Mouse (Mus musculus) midbrain, postnatal 0 days (tissue): ENCODE results near the gene D630036H23Rik. TPM values are rescaled to one million over a fixed set of nuclear protein-coding genes. Genes with fewer than 3 reads are reported as not detected.
"Not testable (repeated sequence)": the region's sequence is repeated elsewhere in the genome, so short reads cannot be mapped to it uniquely, and the experiment has no call there.

ENCODE experiments used
- ATAC-seq: fragments of 200-750 bp; cut with Nextera tagmentation; 2 replicates; pipeline ENCODE4 v1.8.0; 2017; ENCODE audit warnings: moderate number of reproducible peaks, mild to moderate bottlenecking, moderate TSS enrichment, moderate library complexity; ENCODE audit not compliant: low FRiP score
- DNase-seq: peaks from one replicate; pipeline ENCODE4 v3.0.0-alpha.2; 2015; ENCODE audit warnings: low spot score
- H3K27ac ChIP-seq: fragments of 300-500 bp; sonication (generic); 2 replicates; pipeline ENCODE4 v1.5.1; 2014; ENCODE audit warnings: low read depth, mild to moderate bottlenecking, low read length, mixed read lengths
- H3K27me3 ChIP-seq: fragments of 300-500 bp; sonication (generic); 2 replicates; pipeline ENCODE4 v1.6.1; 2014; ENCODE audit warnings: low read length, control low read depth, mixed read lengths; ENCODE audit not compliant: insufficient read depth
- H3K36me3 ChIP-seq: fragments of 300-500 bp; sonication (generic); 2 replicates; pipeline ENCODE4 v1.6.1; 2014; ENCODE audit warnings: low read length, control low read depth, mixed read lengths; ENCODE audit not compliant: insufficient read depth
- H3K4me1 ChIP-seq: fragments of 300-500 bp; sonication (generic); 2 replicates; pipeline ENCODE4 v1.6.1; 2014; ENCODE audit warnings: mild to moderate bottlenecking, control low read depth, antibody characterized with exemption, low read length, mixed read lengths; ENCODE audit not compliant: insufficient read depth
- H3K4me2 ChIP-seq: fragments of 300-500 bp; sonication (generic); 2 replicates; pipeline ENCODE4 v1.6.1; 2014; ENCODE audit warnings: low read depth, mild to moderate bottlenecking, low read length, mixed read lengths; ENCODE audit not compliant: poor library complexity, severe bottlenecking
- H3K4me3 ChIP-seq: fragments of 300-500 bp; sonication (generic); 2 replicates; pipeline ENCODE4 v1.5.1; 2014; ENCODE audit warnings: low read depth, mild to moderate bottlenecking, low read length, moderate library complexity
- H3K9ac ChIP-seq: fragments of 300-500 bp; sonication (generic); replicated peaks from 2 replicates; pipeline ENCODE4 v1.6.1; 2014; ENCODE audit warnings: mild to moderate bottlenecking, low read length, moderate library complexity, mixed read lengths; ENCODE audit not compliant: poor library complexity, severe bottlenecking
- H3K9me3 ChIP-seq: fragments of 300-500 bp; sonication (generic); 2 replicates; pipeline ENCODE4 v1.6.1; 2016; ENCODE audit warnings: low read length, control low read depth
- CTCF ChIP-seq: IDR thresholded peaks from 2 replicates; pipeline ENCODE4 v1.5.1; 2016; ENCODE audit warnings: antibody characterized with exemption, mild to moderate bottlenecking
- WGBS: fragments of 180-500 bp; shearing (Covaris S2); extraction: QIAGEN DNeasy Blood & Tissue Kit; methylation state at CpG from one replicate; pipeline ENCODE4 v1.1.7; 2014; 5-methylcytosine and 5-hydroxymethylcytosine counted together
- polyA plus RNA-seq: library from polyadenylated mRNA; unstranded; fragments of >200 nt; fragmentation: Nextera tagmentation; extraction: Ambion mirVana; gene quantifications from 2 replicates; pipeline ENCODE4 v1.2.1, GENCODE M21; 2015
- total RNA-seq: library from RNA; depleted of rRNA; stranded (reverse); fragments of >200 nt; gene quantifications from 2 replicates; pipeline ENCODE4 v1.2.3, GENCODE M21; 2014

D630036H23Rik gene
- total and polyA plus RNA-seq, 2 experiments from 2014 or later: 1.4 to 3.1 TPM

GRCm38 (mm10) chr12:36386991-36387390 lies 5.0 kb upstream of the D630036H23Rik start:
- TF ChIP-seq CTCF: no peak
- DNase-seq (no peak), ATAC-seq (no peak)
- Histone ChIP-seq H3K27me3 (no peaks in the 10 kb centered on the region), H3K4me2 (no peak overlapping the region), H3K4me1 (0 out of 2 replicates have a peak, but pooled peaks cover 4% of the 10 kb centered on the region), H3K27ac (no peak overlapping the region), H3K36me3 (no peaks in the 10 kb centered on the region), H3K4me3 (no peak overlapping the region), H3K9me3 (no peaks in the 10 kb centered on the region), H3K9ac (no peak overlapping the region)
- 92% methylated on average over 4 of the region's 4 CpGs for WGBS

DNA sequence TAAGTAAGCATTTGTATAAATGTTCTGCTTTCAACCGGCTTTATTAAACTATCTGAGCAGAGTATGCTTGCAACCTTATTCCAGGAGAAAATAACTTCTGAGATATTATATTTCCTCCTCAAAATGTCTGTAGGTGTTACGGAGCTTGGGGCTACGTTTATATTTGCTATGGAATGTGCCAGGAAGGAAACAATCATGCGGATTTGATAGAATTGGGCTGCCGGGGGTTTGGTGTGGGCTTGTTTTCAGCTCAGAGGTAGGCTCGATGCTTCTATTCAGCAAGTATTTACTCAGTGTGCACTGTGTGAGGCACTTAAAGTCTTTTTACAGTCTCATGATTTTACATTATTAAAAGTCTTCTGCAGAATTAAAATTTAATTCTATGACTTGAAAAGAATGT lies 3.4 kb upstream of the D630036H23Rik start:
- H3K9ac ChIP-seq: no peak overlapping the region
- TF ChIP-seq CTCF: no peak
- whole genome bisulfite sequencing: 66% methylated on average over 6 of the region's 6 CpGs
- no peaks in the 10 kb centered on the region for H3K9me3 ChIP-seq
- ATAC-seq: no peak
- H3K27me3 ChIP-seq: no peaks in the 10 kb centered on the region
- H3K4me3 ChIP-seq: no peak overlapping the region
- no peaks in the 10 kb centered on the region for H3K36me3 ChIP-seq
- no peak overlapping the region for H3K4me2 ChIP-seq
- DNase-seq: no peak
- no peak overlapping the region for H3K27ac ChIP-seq
- H3K4me1 ChIP-seq: 0 out of 2 replicates have a peak, but pooled peaks cover 4% of the 10 kb centered on the region

DNA sequence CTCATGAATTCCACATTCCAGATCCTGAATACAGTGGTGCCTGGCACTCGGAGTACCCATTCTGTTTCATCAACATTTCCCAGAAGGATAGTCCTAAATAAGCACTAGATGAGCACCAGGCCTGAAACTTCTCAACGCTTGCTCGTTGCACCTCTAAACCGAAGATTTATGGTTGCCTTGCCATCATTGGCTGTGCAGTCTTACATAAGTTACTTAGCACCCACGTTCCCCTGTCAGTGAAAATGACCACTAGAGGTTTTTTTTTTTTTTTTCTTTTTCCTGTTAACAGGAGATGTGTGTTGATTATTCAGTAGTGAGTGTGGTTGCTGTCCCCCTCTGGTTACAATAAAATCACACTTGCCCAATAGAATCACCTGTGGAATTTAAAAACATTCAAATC lies 1.2 kb downstream of the D630036H23Rik start:
- peak overlapping the region; percentile 98 for H3K27ac ChIP-seq
- WGBS: 75% methylated on average over 5 of the region's 5 CpGs
- peak overlapping the region; percentile 87; the same call in 1 of the 2 replicates for H3K4me2 ChIP-seq
- H3K4me3 ChIP-seq: no peak overlapping the region
- TF ChIP-seq CTCF: no peak
- no peaks in the 10 kb centered on the region for H3K27me3 ChIP-seq
- H3K36me3 ChIP-seq: no peaks in the 10 kb centered on the region
- no peak for ATAC-seq
- no peaks in the 10 kb centered on the region for H3K9me3 ChIP-seq
- DNase-seq: peak; percentile 11
- 0 out of 2 replicates have a peak, but pooled peaks cover 4% of the 10 kb centered on the region for H3K4me1 ChIP-seq
- no peak overlapping the region for H3K9ac ChIP-seq

- Histone ChIP-seq H3K27me3 (no peaks in the 10 kb centered on the region), H3K9me3 (no peaks in the 10 kb centered on the region), H3K4me1 (0 out of 2 replicates have a peak, but pooled peaks cover 4% of the 10 kb centered on the region), H3K27ac (no peak overlapping the region), H3K9ac (no peak overlapping the region), H3K4me2 (no peak overlapping the region), H3K36me3 (no peaks in the 10 kb centered on the region), H3K4me3 (no peak overlapping the region)
- no peak for TF ChIP-seq CTCF
- ATAC-seq (no peak), DNase-seq (no peak)
- WGBS: 42% methylated on average over 3 of the region's 3 CpGs
Measured at GRCm38 (mm10) chr12:36380254-36380653, 1.7 kb downstream of the D630036H23Rik start.

- 88% methylated on average over 3 of the region's 4 CpGs for WGBS
- not testable (repeated sequence) for DNase-seq, ATAC-seq
Measured at GRCm38 (mm10) chr12:36376391-36376790, 5.6 kb downstream of the D630036H23Rik start.

GRCm38 (mm10) chr12:36373237-36373998 lies 8.6 kb downstream of the D630036H23Rik start:
- Histone ChIP-seq H3K27ac (no peak overlapping the region), H3K9me3 (no peaks in the 10 kb centered on the region), H3K4me1 (no peaks in the 10 kb centered on the region), H3K4me2 (no peak overlapping the region), H3K9ac (no peak overlapping the region), H3K27me3 (no peaks in the 10 kb centered on the region), H3K36me3 (no peaks in the 10 kb centered on the region), H3K4me3 (no peak overlapping the region)
- TF ChIP-seq CTCF: peak; percentile 28; the same call in 1 of the 2 replicates
- WGBS: 55% methylated on average over 4 of the region's 4 CpGs
- ATAC-seq (no peak), DNase-seq (no peak)

More at GRCm38 (mm10) chr12:36376391-36376790, 5.6 kb downstream of the D630036H23Rik start:
- not testable (repeated sequence) for H3K27ac ChIP-seq, H3K27me3 ChIP-seq, H3K4me3 ChIP-seq, H3K9me3 ChIP-seq, H3K36me3 ChIP-seq, H3K9ac ChIP-seq, H3K4me2 ChIP-seq, H3K4me1 ChIP-seq
